Mouse (Mus musculus) hindbrain, embryonic 15.5 days (tissue): ENCODE data around the gene Crybg3. TPM values are rescaled to one million over a fixed set of nuclear protein-coding genes. Genes with fewer than 3 reads are reported as not detected.
"Not testable (repeated sequence)": the region's sequence is repeated elsewhere in the genome, so short reads cannot be mapped to it uniquely, and the experiment has no call there.

ENCODE experiments used
- ATAC-seq: fragments of 200-750 bp; cut with Nextera tagmentation; 2 replicates; pipeline ENCODE4 v1.8.0; 2017; ENCODE audit warnings: low read depth, moderate number of reproducible peaks, moderate TSS enrichment; ENCODE audit not compliant: low FRiP score
- H3K27ac ChIP-seq: fragments of 300-500 bp; sonication (generic); replicated peaks from 2 replicates; pipeline ENCODE4 v1.5.1; 2015; ENCODE audit warnings: mild to moderate bottlenecking, inconsistent platforms
- H3K27me3 ChIP-seq: fragments of 300-500 bp; sonication (generic); 2 replicates; pipeline ENCODE4 v1.6.1; 2015; ENCODE audit warnings: control low read depth, inconsistent platforms
- H3K36me3 ChIP-seq: fragments of 300-500 bp; sonication (generic); 2 replicates; pipeline ENCODE4 v1.6.1; 2015; ENCODE audit warnings: control low read depth, inconsistent platforms
- H3K4me1 ChIP-seq: fragments of 300-500 bp; sonication (generic); replicated peaks from 2 replicates; pipeline ENCODE4 v1.6.1; 2015; ENCODE audit warnings: control low read depth, inconsistent platforms
- H3K4me2 ChIP-seq: fragments of 300-500 bp; sonication (generic); 2 replicates; pipeline ENCODE4 v1.6.1; 2015; ENCODE audit warnings: moderate library complexity, mild to moderate bottlenecking, inconsistent platforms
- H3K4me3 ChIP-seq: fragments of 300-500 bp; sonication (generic); 2 replicates; pipeline ENCODE4 v1.5.1; 2015; ENCODE audit warnings: mild to moderate bottlenecking, inconsistent platforms
- H3K9ac ChIP-seq: fragments of 300-500 bp; sonication (generic); 2 replicates; pipeline ENCODE4 v1.6.1; 2015; ENCODE audit warnings: inconsistent platforms
- H3K9me3 ChIP-seq: fragments of 300-500 bp; sonication (generic); 2 replicates; pipeline ENCODE4 v1.6.1; 2016; ENCODE audit warnings: control low read depth, inconsistent platforms
- WGBS: fragments of 180-500 bp; shearing (Covaris S2); methylation state at CpG from one replicate; pipeline ENCODE4 v1.1.7; 2015; 5-methylcytosine and 5-hydroxymethylcytosine counted together
- polyA plus RNA-seq: library from polyadenylated mRNA; unstranded; fragments of >200 nt; fragmentation: Nextera tagmentation; extraction: Ambion mirVana; gene quantifications from 2 replicates; pipeline ENCODE4 v1.2.1, GENCODE M21; 2015

The Crybg3 gene
- polyA plus RNA-seq, 1 experiment from 2014 or later: 2.7 TPM

- H3K4me1 ChIP-seq: peaks cover 7% of the 10 kb centered on the region
- peak; percentile 96 for ATAC-seq
- H3K27ac ChIP-seq: 0 out of 2 replicates have a peak within 1 kb of the TSS, but pooled peaks have one; percentile 18
- no peaks in the 10 kb centered on the region for H3K36me3 ChIP-seq
- no peaks in the 10 kb centered on the region for H3K9me3 ChIP-seq
- no peaks in the 10 kb centered on the region for H3K27me3 ChIP-seq
- peak within 1 kb of the TSS; percentile 62 for H3K9ac ChIP-seq
- H3K4me2 ChIP-seq: peak within 1 kb of the TSS; percentile 93
- WGBS: 2% methylated on average over 52 of the region's 56 CpGs
- peak within 1 kb of the TSS; percentile 68 for H3K4me3 ChIP-seq
Observed at GRCm38 (mm10) chr16:59471637-59472278, 129.0 kb downstream of the Crybg3 start, which contains the start of gene Riox2. Gene Riox2 (plus strand): TSS chr16:59471775.

- Histone ChIP-seq H3K9ac (no peak overlapping the region), H3K4me1 (peaks cover 7% of the 10 kb centered on the region), H3K9me3 (no peaks in the 10 kb centered on the region), H3K27me3 (no peaks in the 10 kb centered on the region), H3K36me3 (no peaks in the 10 kb centered on the region), H3K4me2 (no peak overlapping the region), H3K4me3 (no peak overlapping the region), H3K27ac (no peak overlapping the region)
- ATAC-seq: no peak
- 86% methylated on average over 1 of the region's 1 CpGs for WGBS
Observed at GRCm38 (mm10) chr16:59469846-59470245, 130.9 kb downstream of the Crybg3 start.

- H3K9ac ChIP-seq: no peak overlapping the region
- no peaks in the 10 kb centered on the region for H3K36me3 ChIP-seq
- H3K4me1 ChIP-seq: no peaks in the 10 kb centered on the region
- H3K4me3 ChIP-seq: no peak overlapping the region
- H3K27me3 ChIP-seq: no peaks in the 10 kb centered on the region
- 80% methylated on average over 6 of the region's 6 CpGs for WGBS
- H3K27ac ChIP-seq: no peak overlapping the region
- no peak overlapping the region for H3K4me2 ChIP-seq
- no peaks in the 10 kb centered on the region for H3K9me3 ChIP-seq
- no peak for ATAC-seq
Observed at GRCm38 (mm10) chr16:59463973-59464372, 136.8 kb downstream of the Crybg3 start.

- H3K4me2 ChIP-seq: no peak overlapping the region
- no peak for ATAC-seq
- WGBS: 60% methylated on average over 4 of the region's 4 CpGs
- no peak overlapping the region for H3K27ac ChIP-seq
- no peaks in the 10 kb centered on the region for H3K9me3 ChIP-seq
- H3K36me3 ChIP-seq: no peaks in the 10 kb centered on the region
- H3K9ac ChIP-seq: no peak overlapping the region
- no peak overlapping the region for H3K4me3 ChIP-seq
- no peaks in the 10 kb centered on the region for H3K4me1 ChIP-seq
- H3K27me3 ChIP-seq: no peaks in the 10 kb centered on the region
Observed at GRCm38 (mm10) chr16:59463567-59463966, 137.2 kb downstream of the Crybg3 start.

- H3K9ac ChIP-seq, H3K4me1 ChIP-seq, H3K4me2 ChIP-seq, H3K27me3 ChIP-seq, H3K36me3 ChIP-seq, H3K27ac ChIP-seq, H3K4me3 ChIP-seq, H3K9me3 ChIP-seq: not testable (repeated sequence)
- 91% methylated on average over 5 of the region's 5 CpGs for WGBS
- peak; percentile 30; the same call in 1 of the 2 replicates for ATAC-seq
Observed at GRCm38 (mm10) chr16:59459259-59459861, 141.4 kb downstream of the Crybg3 start.

- WGBS: 91% methylated on average over 5 of the region's 5 CpGs
- H3K4me1 ChIP-seq: no peaks in the 10 kb centered on the region
Observed at GRCm38 (mm10) chr16:59451813-59452212, 149.0 kb downstream of the Crybg3 start.

GRCm38 (mm10) chr16:59449092-59449491, 151.7 kb downstream of the Crybg3 start:
- Histone ChIP-seq H3K4me3 (no peak overlapping the region), H3K27me3 (no peaks in the 10 kb centered on the region)

More at GRCm38 (mm10) chr16:59451813-59452212, 149.0 kb downstream of the Crybg3 start:
- H3K27ac ChIP-seq: no peak overlapping the region
- no peak for ATAC-seq
- H3K4me3 ChIP-seq: no peak overlapping the region
- no peak overlapping the region for H3K9ac ChIP-seq
- no peak overlapping the region for H3K4me2 ChIP-seq
- H3K36me3 ChIP-seq: no peaks in the 10 kb centered on the region
- H3K9me3 ChIP-seq: no peaks in the 10 kb centered on the region
- no peaks in the 10 kb centered on the region for H3K27me3 ChIP-seq

GRCm38 (mm10) chr16:59448181-59448580, 152.6 kb downstream of the Crybg3 start:
- H3K36me3 ChIP-seq: no peaks in the 10 kb centered on the region
- 68% methylated on average over 1 of the region's 1 CpGs for WGBS
- no peak for ATAC-seq
- no peak overlapping the region for H3K4me3 ChIP-seq
- no peak overlapping the region for H3K27ac ChIP-seq
- no peak overlapping the region for H3K9ac ChIP-seq
- no peaks in the 10 kb centered on the region for H3K4me1 ChIP-seq
- H3K9me3 ChIP-seq: no peaks in the 10 kb centered on the region
- no peak overlapping the region for H3K4me2 ChIP-seq
- H3K27me3 ChIP-seq: no peaks in the 10 kb centered on the region

More at GRCm38 (mm10) chr16:59449092-59449491, 151.7 kb downstream of the Crybg3 start:
- no peak for ATAC-seq
- no peak overlapping the region for H3K9ac ChIP-seq
- H3K4me1 ChIP-seq: no peaks in the 10 kb centered on the region
- no peaks in the 10 kb centered on the region for H3K36me3 ChIP-seq
- no peak overlapping the region for H3K4me2 ChIP-seq
- H3K27ac ChIP-seq: no peak overlapping the region
- H3K9me3 ChIP-seq: no peaks in the 10 kb centered on the region

GRCm38 (mm10) chr16:59444880-59445559, 155.8 kb downstream of the Crybg3 start:
- H3K4me2 ChIP-seq: no peak overlapping the region
- H3K4me3 ChIP-seq: no peak overlapping the region
- H3K9me3 ChIP-seq: no peaks in the 10 kb centered on the region
- no peak overlapping the region for H3K9ac ChIP-seq
- no peaks in the 10 kb centered on the region for H3K27me3 ChIP-seq
- 65% methylated on average over 7 of the region's 7 CpGs for WGBS
- H3K4me1 ChIP-seq: no peaks in the 10 kb centered on the region
- no peaks in the 10 kb centered on the region for H3K36me3 ChIP-seq
- ATAC-seq: no peak
- no peak overlapping the region for H3K27ac ChIP-seq

Other genes with a start within 250 kb of the Crybg3 start
- not detected in 2 replicates for gene Olfr209, start 237.0 kb downstream of the Crybg3 start, polyA plus RNA-seq
- not detected in 2 replicates for gene Gabrr3, start 193.6 kb downstream of the Crybg3 start, polyA plus RNA-seq
- gene Riox2, start 129.2 kb downstream of the Crybg3 start, polyA plus RNA-seq: 16.4 and 17.1 TPM in 2 replicates
- 53.0 and 56.4 TPM in 2 replicates for gene Arl6, start 38.4 kb upstream of the Crybg3 start, polyA plus RNA-seq